Mouse (Mus musculus): ENCODE data around the gene Guca2b. TPM values are rescaled to one million over a fixed set of nuclear protein-coding genes. Genes with fewer than 3 reads are reported as not detected.

Gene Guca2b
- total and polyA plus RNA-seq, 2 experiments from 2014 or later: not detected

- ATAC-seq (ENCODE audit: low FRiP score): no peak
Measured at GRCm38 (mm10) chr4:119663409-119664095, 4.8 kb upstream of the Guca2b start.

GRCm38 (mm10) chr4:119662976-119663375, 4.2 kb upstream of the Guca2b start:
- no peaks in the 10 kb centered on the region for H3K9me3 ChIP-seq (ENCODE audit: low read length)

More at GRCm38 (mm10) chr4:119663409-119664095, 4.8 kb upstream of the Guca2b start:
- H3K9ac ChIP-seq (replicated peaks; ENCODE audit: low read length, poor library complexity, severe bottlenecking): no peak overlapping the region
- no peak overlapping the region for H3K4me3 ChIP-seq (ENCODE audit: low read depth, low read length)
- WGBS: 93% methylated on average over 14 of the region's 14 CpGs
- no peak overlapping the region for H3K4me2 ChIP-seq (ENCODE audit: low read depth, low read length, poor library complexity, severe bottlenecking)
- H3K27ac ChIP-seq (ENCODE audit: low read depth, low read length): no peak overlapping the region
- H3K4me1 ChIP-seq (ENCODE audit: insufficient read depth, low read length): no peaks in the 10 kb centered on the region
- no peak for TF ChIP-seq CTCF (IDR thresholded peaks at IDR 0.05)
- no peaks in the 10 kb centered on the region for H3K9me3 ChIP-seq (ENCODE audit: low read length)
- no peak for DNase-seq (ENCODE audit: low spot score)
- no peaks in the 10 kb centered on the region for H3K27me3 ChIP-seq (ENCODE audit: insufficient read depth, low read length)
- no peaks in the 10 kb centered on the region for H3K36me3 ChIP-seq (ENCODE audit: insufficient read depth, low read length)

GRCm38 (mm10) chr4:119662151-119662550, 3.4 kb upstream of the Guca2b start:
- TF ChIP-seq CTCF (IDR thresholded peaks at IDR 0.05): no peak
- no peaks in the 10 kb centered on the region for H3K27me3 ChIP-seq (ENCODE audit: insufficient read depth, low read length)
- no peaks in the 10 kb centered on the region for H3K36me3 ChIP-seq (ENCODE audit: insufficient read depth, low read length)
- DNase-seq (ENCODE audit: low spot score) (no peak), ATAC-seq (ENCODE audit: low FRiP score) (no peak)
- no peak overlapping the region for H3K4me2 ChIP-seq (ENCODE audit: low read depth, low read length, poor library complexity, severe bottlenecking)
- H3K9ac ChIP-seq (replicated peaks; ENCODE audit: low read length, poor library complexity, severe bottlenecking): no peak overlapping the region
- no peak overlapping the region for H3K4me3 ChIP-seq (ENCODE audit: low read depth, low read length)
- H3K27ac ChIP-seq (ENCODE audit: low read depth, low read length): no peak overlapping the region
- no peaks in the 10 kb centered on the region for H3K9me3 ChIP-seq (ENCODE audit: low read length)
- 69% methylated on average over 4 of the region's 4 CpGs for WGBS
- no peaks in the 10 kb centered on the region for H3K4me1 ChIP-seq (ENCODE audit: insufficient read depth, low read length)

More at GRCm38 (mm10) chr4:119662976-119663375, 4.2 kb upstream of the Guca2b start:
- Histone ChIP-seq H3K4me1 (ENCODE audit: insufficient read depth, low read length) (no peaks in the 10 kb centered on the region), H3K27ac (ENCODE audit: low read depth, low read length) (no peak overlapping the region), H3K36me3 (ENCODE audit: insufficient read depth, low read length) (no peaks in the 10 kb centered on the region), H3K4me3 (ENCODE audit: low read depth, low read length) (no peak overlapping the region), H3K27me3 (ENCODE audit: insufficient read depth, low read length) (no peaks in the 10 kb centered on the region), H3K9ac (replicated peaks; ENCODE audit: low read length, poor library complexity, severe bottlenecking) (no peak overlapping the region), H3K4me2 (ENCODE audit: low read depth, low read length, poor library complexity, severe bottlenecking) (no peak overlapping the region)
- 85% methylated on average over 7 of the region's 7 CpGs for WGBS
- TF ChIP-seq CTCF (IDR thresholded peaks at IDR 0.05): no peak
- ATAC-seq (ENCODE audit: low FRiP score) (no peak), DNase-seq (ENCODE audit: low spot score) (no peak)

GRCm38 (mm10) chr4:119660007-119660406, 1.3 kb upstream of the Guca2b start:
- H3K27me3 ChIP-seq (ENCODE audit: insufficient read depth, low read length): no peaks in the 10 kb centered on the region
- 82% methylated on average over 8 of the region's 8 CpGs for WGBS
- no peak for TF ChIP-seq CTCF (IDR thresholded peaks at IDR 0.05)
- no peaks in the 10 kb centered on the region for H3K9me3 ChIP-seq (ENCODE audit: low read length)
- no peak overlapping the region for H3K9ac ChIP-seq (replicated peaks; ENCODE audit: low read length, poor library complexity, severe bottlenecking)
- DNase-seq (ENCODE audit: low spot score): no peak
- H3K4me3 ChIP-seq (ENCODE audit: low read depth, low read length): no peak overlapping the region
- no peaks in the 10 kb centered on the region for H3K4me1 ChIP-seq (ENCODE audit: insufficient read depth, low read length)
- H3K27ac ChIP-seq (ENCODE audit: low read depth, low read length): no peak overlapping the region
- H3K36me3 ChIP-seq (ENCODE audit: insufficient read depth, low read length): no peaks in the 10 kb centered on the region
- H3K4me2 ChIP-seq (ENCODE audit: low read depth, low read length, poor library complexity, severe bottlenecking): no peak overlapping the region
- no peak for ATAC-seq (ENCODE audit: low FRiP score)

GRCm38 (mm10) chr4:119658246-119658645, 508 bp downstream of the Guca2b start:
- no peaks in the 10 kb centered on the region for H3K36me3 ChIP-seq (ENCODE audit: insufficient read depth, low read length)
- no peak for ATAC-seq (ENCODE audit: low FRiP score)
- H3K9me3 ChIP-seq (ENCODE audit: low read length): 0 out of 2 replicates have a peak, but pooled peaks cover 4% of the 10 kb centered on the region
- TF ChIP-seq CTCF (IDR thresholded peaks at IDR 0.05): no peak
- no peaks in the 10 kb centered on the region for H3K4me1 ChIP-seq (ENCODE audit: insufficient read depth, low read length)
- H3K4me3 ChIP-seq (ENCODE audit: low read depth, low read length): no peak overlapping the region
- H3K27ac ChIP-seq (ENCODE audit: low read depth, low read length): no peak overlapping the region
- H3K4me2 ChIP-seq (ENCODE audit: low read depth, low read length, poor library complexity, severe bottlenecking): no peak overlapping the region
- no peak for DNase-seq (ENCODE audit: low spot score)
- no peak overlapping the region for H3K9ac ChIP-seq (replicated peaks; ENCODE audit: low read length, poor library complexity, severe bottlenecking)
- 31% methylated on average over 1 of the region's 2 CpGs for WGBS
- H3K27me3 ChIP-seq (ENCODE audit: insufficient read depth, low read length): no peaks in the 10 kb centered on the region

- no peaks in the 10 kb centered on the region for H3K27me3 ChIP-seq (ENCODE audit: insufficient read depth, low read length)
- ATAC-seq (ENCODE audit: low FRiP score): no peak
- 67% methylated on average over 1 of the region's 1 CpGs for WGBS
- H3K27ac ChIP-seq (ENCODE audit: low read depth, low read length): no peak overlapping the region
- TF ChIP-seq CTCF (IDR thresholded peaks at IDR 0.05): no peak
- no peak overlapping the region for H3K4me2 ChIP-seq (ENCODE audit: low read depth, low read length, poor library complexity, severe bottlenecking)
- no peak for DNase-seq (ENCODE audit: low spot score)
- no peaks in the 10 kb centered on the region for H3K4me1 ChIP-seq (ENCODE audit: insufficient read depth, low read length)
- 0 out of 2 replicates have a peak, but pooled peaks cover 8% of the 10 kb centered on the region for H3K9me3 ChIP-seq (ENCODE audit: low read length)
- H3K9ac ChIP-seq (replicated peaks; ENCODE audit: low read length, poor library complexity, severe bottlenecking): no peak overlapping the region
- no peak overlapping the region for H3K4me3 ChIP-seq (ENCODE audit: low read depth, low read length)
- H3K36me3 ChIP-seq (ENCODE audit: insufficient read depth, low read length): no peaks in the 10 kb centered on the region
Measured at GRCm38 (mm10) chr4:119657011-119657410, 1.7 kb downstream of the Guca2b start.
